Mouse (Mus musculus): ENCODE measurements at regions not wholly inside any gene's neighbourhood (a gene's known extent, or its start where the extent isn't known, plus 50 kb on each side); places are given as distances from the start of the nearest gene placed in this dataset.

GRCm38 (mm10) chr3:38082386-38082785, 358.1 kb upstream of the Gm5148 start:
- Histone ChIP-seq H3K4me2 (replicated peaks; ENCODE audit: low read depth, low read length, severe bottlenecking) (no peak overlapping the region), H3K27me3 (ENCODE audit: control insufficient read depth, insufficient read depth, low read length) (no peaks in the 10 kb centered on the region), H3K36me3 (ENCODE audit: control insufficient read depth, insufficient read depth, low read length) (no peaks in the 10 kb centered on the region), H3K27ac (replicated peaks; ENCODE audit: low read depth, low read length) (no peak overlapping the region), H3K4me1 (ENCODE audit: control insufficient read depth, insufficient read depth, low read length) (0 out of 2 replicates have a peak, but pooled peaks cover 4% of the 10 kb centered on the region), H3K4me3 (replicated peaks; ENCODE audit: low read length) (no peak overlapping the region), H3K9ac (ENCODE audit: low read depth, low read length, severe bottlenecking) (no peak overlapping the region), H3K9me3 (ENCODE audit: control insufficient read depth, low read length) (no peaks in the 10 kb centered on the region)
- DNase-seq (ENCODE audit: low spot score) (no peak), ATAC-seq (ENCODE audit: low FRiP score, low read depth) (no peak)
- TF ChIP-seq POLR2A (IDR thresholded peaks at IDR 0.05; ENCODE audit: borderline replicate concordance, extremely low read depth, insufficient read depth, insufficient read length): no peak
- WGBS: 76% methylated on average over 11 of the region's 11 CpGs

- Histone ChIP-seq H3K4me1 (ENCODE audit: control insufficient read depth, insufficient read depth, low read length) (no peaks in the 10 kb centered on the region), H3K9ac (ENCODE audit: low read depth, low read length, severe bottlenecking) (no peak overlapping the region), H3K36me3 (ENCODE audit: control insufficient read depth, insufficient read depth, low read length) (no peaks in the 10 kb centered on the region), H3K27ac (replicated peaks; ENCODE audit: low read depth, low read length) (no peak overlapping the region), H3K27me3 (ENCODE audit: control insufficient read depth, insufficient read depth, low read length) (no peaks in the 10 kb centered on the region), H3K4me2 (replicated peaks; ENCODE audit: low read depth, low read length, severe bottlenecking) (no peak overlapping the region), H3K9me3 (ENCODE audit: control insufficient read depth, low read length) (no peaks in the 10 kb centered on the region), H3K4me3 (replicated peaks; ENCODE audit: low read length) (no peak overlapping the region)
- 81% methylated on average over 1 of the region's 1 CpGs for WGBS
- ATAC-seq (ENCODE audit: low FRiP score, low read depth) (no peak), DNase-seq (ENCODE audit: low spot score) (no peak)
- TF ChIP-seq POLR2A (IDR thresholded peaks at IDR 0.05; ENCODE audit: borderline replicate concordance, extremely low read depth, insufficient read depth, insufficient read length): no peak
These were observed 352.5 kb upstream of the Gm5148 start for GRCm38 (mm10) chr3:38076835-38077234.

GRCm38 (mm10) chr3:38073946-38074345, 349.7 kb upstream of the Gm5148 start:
- H3K27me3 ChIP-seq (ENCODE audit: control insufficient read depth, insufficient read depth, low read length): no peaks in the 10 kb centered on the region
- no peak overlapping the region for H3K27ac ChIP-seq (replicated peaks; ENCODE audit: low read depth, low read length)
- no peaks in the 10 kb centered on the region for H3K9me3 ChIP-seq (ENCODE audit: control insufficient read depth, low read length)
- H3K36me3 ChIP-seq (ENCODE audit: control insufficient read depth, insufficient read depth, low read length): no peaks in the 10 kb centered on the region
- no peak for ATAC-seq (ENCODE audit: low FRiP score, low read depth)
- DNase-seq (ENCODE audit: low spot score): no peak
- H3K4me2 ChIP-seq (replicated peaks; ENCODE audit: low read depth, low read length, severe bottlenecking): no peak overlapping the region
- TF ChIP-seq POLR2A (IDR thresholded peaks at IDR 0.05; ENCODE audit: borderline replicate concordance, extremely low read depth, insufficient read depth, insufficient read length): no peak
- H3K4me1 ChIP-seq (ENCODE audit: control insufficient read depth, insufficient read depth, low read length): no peaks in the 10 kb centered on the region
- no peak overlapping the region for H3K4me3 ChIP-seq (replicated peaks; ENCODE audit: low read length)
- 81% methylated on average over 4 of the region's 4 CpGs for WGBS
- H3K9ac ChIP-seq (ENCODE audit: low read depth, low read length, severe bottlenecking): no peak overlapping the region

- DNase-seq (ENCODE audit: low spot score): no peak
- WGBS: 71% methylated on average over 9 of the region's 9 CpGs
- Histone ChIP-seq H3K4me2 (replicated peaks; ENCODE audit: low read depth, low read length, severe bottlenecking) (no peak overlapping the region), H3K9ac (ENCODE audit: low read depth, low read length, severe bottlenecking) (no peak overlapping the region), H3K9me3 (ENCODE audit: control insufficient read depth, low read length) (no peaks in the 10 kb centered on the region), H3K36me3 (ENCODE audit: control insufficient read depth, insufficient read depth, low read length) (no peaks in the 10 kb centered on the region), H3K4me1 (ENCODE audit: control insufficient read depth, insufficient read depth, low read length) (no peaks in the 10 kb centered on the region), H3K27ac (replicated peaks; ENCODE audit: low read depth, low read length) (no peak overlapping the region), H3K27me3 (ENCODE audit: control insufficient read depth, insufficient read depth, low read length) (no peaks in the 10 kb centered on the region), H3K4me3 (replicated peaks; ENCODE audit: low read length) (no peak overlapping the region)
- no peak for TF ChIP-seq POLR2A (IDR thresholded peaks at IDR 0.05; ENCODE audit: borderline replicate concordance, extremely low read depth, insufficient read depth, insufficient read length)
- no peak for ATAC-seq (ENCODE audit: low FRiP score, low read depth)
These were observed 331.3 kb upstream of the Gm5148 start for GRCm38 (mm10) chr3:38055627-38056026.

GRCm38 (mm10) chr3:38052941-38053340, 328.7 kb upstream of the Gm5148 start:
- Histone ChIP-seq H3K27ac (replicated peaks; ENCODE audit: low read depth, low read length) (no peak overlapping the region), H3K4me1 (ENCODE audit: control insufficient read depth, insufficient read depth, low read length) (0 out of 2 replicates have a peak, but pooled peaks cover 2% of the 10 kb centered on the region), H3K4me2 (replicated peaks; ENCODE audit: low read depth, low read length, severe bottlenecking) (no peak overlapping the region), H3K27me3 (ENCODE audit: control insufficient read depth, insufficient read depth, low read length) (no peaks in the 10 kb centered on the region), H3K4me3 (replicated peaks; ENCODE audit: low read length) (no peak overlapping the region), H3K9ac (ENCODE audit: low read depth, low read length, severe bottlenecking) (no peak overlapping the region), H3K9me3 (ENCODE audit: control insufficient read depth, low read length) (no peaks in the 10 kb centered on the region), H3K36me3 (ENCODE audit: control insufficient read depth, insufficient read depth, low read length) (no peaks in the 10 kb centered on the region)
- WGBS: 84% methylated on average over 7 of the region's 7 CpGs
- DNase-seq (ENCODE audit: low spot score) (no peak), ATAC-seq (ENCODE audit: low FRiP score, low read depth) (no peak)
- no peak for TF ChIP-seq POLR2A (IDR thresholded peaks at IDR 0.05; ENCODE audit: borderline replicate concordance, extremely low read depth, insufficient read depth, insufficient read length)

GRCm38 (mm10) chr3:38051748-38052147, 327.5 kb upstream of the Gm5148 start:
- ATAC-seq (ENCODE audit: low FRiP score, low read depth): no peak
- no peak for TF ChIP-seq POLR2A (IDR thresholded peaks at IDR 0.05; ENCODE audit: borderline replicate concordance, extremely low read depth, insufficient read depth, insufficient read length)

More at GRCm38 (mm10) chr3:38051748-38052147, 327.5 kb upstream of the Gm5148 start:
- DNase-seq (ENCODE audit: low spot score): no peak
- no peaks in the 10 kb centered on the region for H3K27me3 ChIP-seq (ENCODE audit: control insufficient read depth, insufficient read depth, low read length)
- no peak overlapping the region for H3K4me2 ChIP-seq (replicated peaks; ENCODE audit: low read depth, low read length, severe bottlenecking)
- no peak overlapping the region for H3K9ac ChIP-seq (ENCODE audit: low read depth, low read length, severe bottlenecking)
- WGBS: 68% methylated on average over 11 of the region's 11 CpGs
- H3K36me3 ChIP-seq (ENCODE audit: control insufficient read depth, insufficient read depth, low read length): no peaks in the 10 kb centered on the region
- H3K9me3 ChIP-seq (ENCODE audit: control insufficient read depth, low read length): no peaks in the 10 kb centered on the region
- H3K4me1 ChIP-seq (ENCODE audit: control insufficient read depth, insufficient read depth, low read length): 0 out of 2 replicates have a peak, but pooled peaks cover 2% of the 10 kb centered on the region
- no peak overlapping the region for H3K27ac ChIP-seq (replicated peaks; ENCODE audit: low read depth, low read length)
- H3K4me3 ChIP-seq (replicated peaks; ENCODE audit: low read length): no peak overlapping the region
